Mouse (Mus musculus): ENCODE measurements around the gene Gm4952. TPM values are rescaled to one million over a fixed set of nuclear protein-coding genes. Genes with fewer than 3 reads are reported as not detected.

Gene Gm4952
- polyA plus RNA-seq, 1 experiment, result not detected

GRCm38 (mm10) chr19:12600684-12601480, 1.1 kb downstream of the Gm4952 start:
- no peaks in the 10 kb centered on the region for H3K36me3 ChIP-seq (ENCODE audit: control insufficient read depth, insufficient read depth, low read length)
- peaks cover 7% of the 10 kb centered on the region for H3K4me1 ChIP-seq (ENCODE audit: control insufficient read depth, insufficient read depth, insufficient read length, low read length)
- H3K27ac ChIP-seq (ENCODE audit: insufficient read depth, low read depth, low read length), result no peak overlapping the region
- H3K4me3 ChIP-seq (ENCODE audit: low read depth, low read length), result no peak overlapping the region
- 24% methylated on average over 2 of the region's 2 CpGs for WGBS
- TF ChIP-seq POLR2A (IDR thresholded peaks at IDR 0.05; ENCODE audit: low read depth, low read length) (no peak), CTCF (IDR thresholded peaks at IDR 0.05; ENCODE audit: extremely low read depth, insufficient read length, insufficient replicate concordance, low read depth, low read length) (no peak)
- H3K27me3 ChIP-seq (ENCODE audit: control insufficient read depth, insufficient read depth, low read length), result no peaks in the 10 kb centered on the region

DNA sequence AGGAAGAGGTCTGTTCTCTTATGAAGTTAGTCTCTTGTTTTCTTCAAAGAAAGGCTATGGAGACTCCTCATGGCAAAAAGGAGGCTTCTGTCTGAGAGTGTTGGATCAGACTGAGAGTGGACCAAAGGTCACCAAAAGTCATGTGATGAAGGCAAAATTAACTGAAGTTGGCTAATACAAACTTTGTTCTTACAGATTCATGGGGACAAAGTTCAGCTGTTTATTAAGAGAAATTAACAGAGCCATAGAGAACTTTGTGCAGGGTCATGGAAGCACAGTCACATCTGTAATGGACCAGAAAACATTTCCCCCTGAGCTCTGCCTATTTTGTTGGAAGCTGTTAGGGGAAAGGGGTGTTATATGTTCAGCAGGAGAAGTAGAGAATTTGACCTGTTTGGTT, 8.6 kb downstream of the Gm4952 start:
- Histone ChIP-seq H3K36me3 (ENCODE audit: control insufficient read depth, insufficient read depth, low read length) (no peaks in the 10 kb centered on the region), H3K27ac (ENCODE audit: insufficient read depth, low read depth, low read length) (no peak overlapping the region)
- TF ChIP-seq CTCF (IDR thresholded peaks at IDR 0.05; ENCODE audit: extremely low read depth, insufficient read length, insufficient replicate concordance, low read depth, low read length), result no peak
- no peak for TF ChIP-seq POLR2A (IDR thresholded peaks at IDR 0.05; ENCODE audit: low read depth, low read length)

GRCm38 (mm10) chr19:12613646-12614045, 13.9 kb downstream of the Gm4952 start:
- Histone ChIP-seq H3K4me1 (ENCODE audit: control insufficient read depth, insufficient read depth, insufficient read length, low read length) (no peaks in the 10 kb centered on the region), H3K4me3 (ENCODE audit: low read depth, low read length) (no peak overlapping the region), H3K27me3 (ENCODE audit: control insufficient read depth, insufficient read depth, low read length) (no peaks in the 10 kb centered on the region), H3K27ac (ENCODE audit: insufficient read depth, low read depth, low read length) (no peak overlapping the region), H3K36me3 (ENCODE audit: control insufficient read depth, insufficient read depth, low read length) (no peaks in the 10 kb centered on the region)
- TF ChIP-seq POLR2A (IDR thresholded peaks at IDR 0.05; ENCODE audit: low read depth, low read length) (no peak), CTCF (IDR thresholded peaks at IDR 0.05; ENCODE audit: extremely low read depth, insufficient read length, insufficient replicate concordance, low read depth, low read length) (no peak)
- WGBS, result 53% methylated on average over 1 of the region's 1 CpGs

More for the DNA sequence above, 8.6 kb downstream of the Gm4952 start:
- Histone ChIP-seq H3K4me1 (ENCODE audit: control insufficient read depth, insufficient read depth, insufficient read length, low read length) (no peaks in the 10 kb centered on the region), H3K27me3 (ENCODE audit: control insufficient read depth, insufficient read depth, low read length) (no peaks in the 10 kb centered on the region), H3K4me3 (ENCODE audit: low read depth, low read length) (no peak overlapping the region)

DNA sequence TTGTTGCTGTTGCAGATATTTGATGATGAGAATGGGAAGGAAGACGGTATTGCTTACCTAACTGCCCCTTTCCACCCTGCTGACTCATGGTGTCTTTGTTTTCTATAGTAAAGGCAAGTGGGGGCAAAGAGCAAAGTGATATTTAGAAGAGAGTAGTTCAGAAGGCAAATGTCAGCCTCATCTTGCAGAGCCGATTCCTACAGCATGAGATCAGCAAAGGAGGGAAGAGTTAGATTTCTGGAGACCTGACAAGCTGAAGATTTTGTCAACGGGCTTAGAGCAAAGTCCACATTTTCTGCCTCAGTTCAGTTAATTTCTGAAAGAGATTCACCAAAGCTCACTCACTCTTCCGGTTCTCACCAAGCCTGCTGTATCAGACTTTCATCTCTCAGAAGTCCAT, 33.4 kb downstream of the Gm4952 start, which contains the start of gene Glyat:
Gene Glyat, plus strand, starts transcription at position 133 of the 400 bp plus-strand sequence.
- no peak for TF ChIP-seq CTCF (IDR thresholded peaks at IDR 0.05; ENCODE audit: extremely low read depth, insufficient read length, insufficient replicate concordance, low read depth, low read length)
- no peak for TF ChIP-seq POLR2A (IDR thresholded peaks at IDR 0.05; ENCODE audit: low read depth, low read length)
- H3K27me3 ChIP-seq (ENCODE audit: control insufficient read depth, insufficient read depth, low read length), result no peaks in the 10 kb centered on the region
- no peak within 1 kb of the TSS for H3K27ac ChIP-seq (ENCODE audit: insufficient read depth, low read depth, low read length)
- H3K36me3 ChIP-seq (ENCODE audit: control insufficient read depth, insufficient read depth, low read length), result no peaks in the 10 kb centered on the region
- no peaks in the 10 kb centered on the region for H3K4me1 ChIP-seq (ENCODE audit: control insufficient read depth, insufficient read depth, insufficient read length, low read length)
- 24% methylated on average over 4 of the region's 4 CpGs for WGBS
- no peak within 1 kb of the TSS for H3K4me3 ChIP-seq (ENCODE audit: low read depth, low read length)

- Histone ChIP-seq H3K4me1 (ENCODE audit: control insufficient read depth, insufficient read depth, insufficient read length, low read length) (no peaks in the 10 kb centered on the region), H3K27ac (ENCODE audit: insufficient read depth, low read depth, low read length) (no peak overlapping the region), H3K4me3 (ENCODE audit: low read depth, low read length) (no peak overlapping the region), H3K27me3 (ENCODE audit: control insufficient read depth, insufficient read depth, low read length) (no peaks in the 10 kb centered on the region), H3K36me3 (ENCODE audit: control insufficient read depth, insufficient read depth, low read length) (no peaks in the 10 kb centered on the region)
- WGBS, result 74% methylated on average over 3 of the region's 3 CpGs
- TF ChIP-seq CTCF (IDR thresholded peaks at IDR 0.05; ENCODE audit: extremely low read depth, insufficient read length, insufficient replicate concordance, low read depth, low read length), result no peak
- TF ChIP-seq POLR2A (IDR thresholded peaks at IDR 0.05; ENCODE audit: low read depth, low read length), result no peak
These were observed 34.5 kb downstream of the Gm4952 start for GRCm38 (mm10) chr19:12634259-12634658.

DNA sequence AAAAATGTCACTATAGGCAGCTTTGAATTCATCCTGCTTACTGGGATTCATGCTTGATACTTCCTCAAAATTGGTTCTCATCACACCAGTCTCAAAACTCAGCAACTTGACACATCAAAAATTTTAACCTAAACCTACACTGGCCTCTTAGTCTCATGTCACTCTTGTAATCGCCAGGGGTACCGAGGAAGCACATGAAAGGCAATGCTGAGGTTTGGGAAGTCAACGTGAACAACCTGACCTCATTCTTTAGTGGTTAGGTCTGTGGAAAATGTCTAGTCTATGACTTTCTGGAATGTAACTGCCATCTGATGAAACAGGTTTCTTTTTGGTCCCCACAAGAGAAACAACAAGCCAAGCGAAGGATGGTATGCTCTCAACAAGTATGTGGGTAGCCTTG, 35.2 kb downstream of the Gm4952 start:
- no peaks in the 10 kb centered on the region for H3K36me3 ChIP-seq (ENCODE audit: control insufficient read depth, insufficient read depth, low read length)
- no peak overlapping the region for H3K4me3 ChIP-seq (ENCODE audit: low read depth, low read length)
- H3K4me1 ChIP-seq (ENCODE audit: control insufficient read depth, insufficient read depth, insufficient read length, low read length), result no peaks in the 10 kb centered on the region
- 85% methylated on average over 4 of the region's 4 CpGs for WGBS
- TF ChIP-seq CTCF (IDR thresholded peaks at IDR 0.05; ENCODE audit: extremely low read depth, insufficient read length, insufficient replicate concordance, low read depth, low read length), result no peak
- TF ChIP-seq POLR2A (IDR thresholded peaks at IDR 0.05; ENCODE audit: low read depth, low read length), result no peak
- no peaks in the 10 kb centered on the region for H3K27me3 ChIP-seq (ENCODE audit: control insufficient read depth, insufficient read depth, low read length)
- no peak overlapping the region for H3K27ac ChIP-seq (ENCODE audit: insufficient read depth, low read depth, low read length)

DNA sequence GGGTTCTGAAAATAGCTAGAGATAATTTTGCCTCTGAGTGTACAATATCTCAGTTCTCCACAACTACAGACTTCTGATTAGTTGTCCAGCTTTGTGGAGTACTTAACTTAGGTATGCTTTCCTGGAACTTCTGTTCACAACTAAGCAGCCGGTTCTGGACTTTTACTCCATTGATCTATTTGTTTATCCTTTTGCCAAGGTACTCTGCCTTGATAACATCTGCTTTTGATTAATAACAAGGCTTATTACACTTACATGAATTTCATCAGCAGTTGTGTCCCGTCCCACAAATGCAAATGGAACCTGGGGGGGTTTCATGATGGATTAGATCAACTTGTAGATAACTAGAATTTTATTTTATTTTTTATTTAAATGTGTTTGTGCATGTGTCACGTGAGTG, 37.1 kb downstream of the Gm4952 start:
- H3K36me3 ChIP-seq (ENCODE audit: control insufficient read depth, insufficient read depth, low read length), result no peaks in the 10 kb centered on the region
- H3K27ac ChIP-seq (ENCODE audit: insufficient read depth, low read depth, low read length), result no peak overlapping the region
- no peaks in the 10 kb centered on the region for H3K27me3 ChIP-seq (ENCODE audit: control insufficient read depth, insufficient read depth, low read length)
- 47% methylated on average over 3 of the region's 3 CpGs for WGBS
- no peak overlapping the region for H3K4me3 ChIP-seq (ENCODE audit: low read depth, low read length)
- no peaks in the 10 kb centered on the region for H3K4me1 ChIP-seq (ENCODE audit: control insufficient read depth, insufficient read depth, insufficient read length, low read length)
- TF ChIP-seq POLR2A (IDR thresholded peaks at IDR 0.05; ENCODE audit: low read depth, low read length) (no peak), CTCF (IDR thresholded peaks at IDR 0.05; ENCODE audit: extremely low read depth, insufficient read length, insufficient replicate concordance, low read depth, low read length) (no peak)
